Mouse (Mus musculus) C2C12 (cell line): ENCODE measurements around the gene Gadl1. TPM values are rescaled to one million over a fixed set of nuclear protein-coding genes. Genes with fewer than 3 reads are reported as not detected.

Source experiments
- H3K27me3 ChIP-seq: one replicate; pipeline ENCODE4 v1.6.1; 2011; ENCODE audit not compliant: control insufficient read depth, insufficient read depth, insufficient read length
- H3K36me3 ChIP-seq: one replicate; pipeline ENCODE4 v1.6.1; 2011; ENCODE audit not compliant: control insufficient read depth, insufficient read depth
- H3K4me3 ChIP-seq: one replicate; pipeline ENCODE4 v1.5.1; 2011; ENCODE audit warnings: mild to moderate bottlenecking, control low read depth; ENCODE audit not compliant: poor library complexity, insufficient read depth, severe bottlenecking
- H3K79me2 ChIP-seq: one replicate; pipeline ENCODE4 v1.6.1; 2011; ENCODE audit not compliant: control insufficient read depth, insufficient read depth
- H3K79me3 ChIP-seq: one replicate; pipeline ENCODE4 v1.6.1; 2011; ENCODE audit warnings: low read depth, control low read depth
- H3ac ChIP-seq: one replicate; pipeline ENCODE3; 2011; ENCODE audit warnings: low read depth; ENCODE audit not compliant: control insufficient read depth, insufficient read length
- CEBPB ChIP-seq: IDR thresholded peaks from one replicate; pipeline ENCODE4 v1.6.1; 2011; ENCODE audit warnings: low read depth, mild to moderate bottlenecking, control low read depth, moderate library complexity
- CTCF ChIP-seq: IDR thresholded peaks from one replicate; pipeline ENCODE4 v1.5.1; 2011; ENCODE audit not compliant: control insufficient read depth, insufficient read depth, insufficient read length
- FOSL1 ChIP-seq: IDR thresholded peaks from one replicate; pipeline ENCODE4 v1.8.0; 2011; ENCODE audit warnings: mild to moderate bottlenecking, low read length; ENCODE audit not compliant: poor library complexity, insufficient read depth, severe bottlenecking
- MAX ChIP-seq: IDR thresholded peaks from one replicate; pipeline ENCODE4 v1.6.1; 2011; ENCODE audit warnings: mild to moderate bottlenecking, control low read depth
- MYOD1 ChIP-seq: IDR thresholded peaks from one replicate; pipeline ENCODE4 v1.6.1; 2011; ENCODE audit warnings: low read depth; ENCODE audit not compliant: control insufficient read depth, insufficient read length
- MYOG ChIP-seq: IDR thresholded peaks from one replicate; pipeline ENCODE4 v1.6.1; 2011; ENCODE audit not compliant: control insufficient read depth, insufficient read length; ENCODE audit errors: extremely low read depth
- USF1 ChIP-seq: IDR thresholded peaks from one replicate; pipeline ENCODE4 v1.6.1; 2011; ENCODE audit warnings: low read depth, mild to moderate bottlenecking, control low read depth, moderate library complexity
- polyA plus RNA-seq: library from polyadenylated mRNA; unstranded; fragments of >200 nt; fragmentation: generic; extraction: Trizol; gene quantifications from one replicate; pipeline ENCODE4 v1.2.1, GENCODE M21; 2012; ENCODE audit warnings: missing spikeins

The Gadl1 gene
- polyA plus RNA-seq, 1 experiment = 0.89 TPM

DNA sequence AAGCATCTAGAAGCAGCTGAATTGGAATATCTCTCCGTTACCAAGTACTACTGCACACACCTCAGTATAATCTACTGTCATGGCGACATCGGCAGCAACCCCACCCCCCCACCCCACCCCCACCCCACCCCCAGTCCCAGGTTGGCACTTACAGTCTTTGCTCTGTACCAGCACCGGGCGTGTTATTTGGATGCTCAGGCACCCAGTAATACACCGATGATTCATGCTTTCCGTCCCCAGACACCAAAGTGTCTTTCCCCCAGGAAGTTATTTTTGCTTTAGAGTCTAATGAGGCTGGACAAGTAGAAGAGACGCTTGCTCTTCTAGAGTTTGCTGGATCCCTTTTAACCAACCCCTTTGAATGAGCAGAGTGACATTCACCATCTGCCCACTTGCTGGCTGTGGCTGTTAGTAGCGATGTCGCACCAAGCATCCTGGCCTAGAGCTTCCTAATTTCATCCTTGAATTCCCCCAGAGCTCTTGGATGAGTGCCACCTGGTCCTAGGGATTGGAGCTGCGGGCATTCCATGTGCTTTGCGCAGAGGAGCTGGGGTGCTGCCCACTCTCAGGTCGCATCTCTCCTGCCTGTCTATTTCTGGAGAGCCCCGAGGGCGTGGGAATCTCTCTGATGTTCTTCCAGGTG is 68.5 kb downstream of the Gadl1 start:
- H3ac ChIP-seq = no peak overlapping the region
- H3K79me3 ChIP-seq = no peaks in the 10 kb centered on the region
- H3K4me3 ChIP-seq = no peak overlapping the region
- TF ChIP-seq CEBPB (no peak), MYOG (no peak), MYOD1 (no peak), FOSL1 (no peak), CTCF (no peak), USF1 (no peak), MAX (no peak)
- no peaks in the 10 kb centered on the region for H3K27me3 ChIP-seq
- H3K36me3 ChIP-seq = no peaks in the 10 kb centered on the region
- no peaks in the 10 kb centered on the region for H3K79me2 ChIP-seq

DNA sequence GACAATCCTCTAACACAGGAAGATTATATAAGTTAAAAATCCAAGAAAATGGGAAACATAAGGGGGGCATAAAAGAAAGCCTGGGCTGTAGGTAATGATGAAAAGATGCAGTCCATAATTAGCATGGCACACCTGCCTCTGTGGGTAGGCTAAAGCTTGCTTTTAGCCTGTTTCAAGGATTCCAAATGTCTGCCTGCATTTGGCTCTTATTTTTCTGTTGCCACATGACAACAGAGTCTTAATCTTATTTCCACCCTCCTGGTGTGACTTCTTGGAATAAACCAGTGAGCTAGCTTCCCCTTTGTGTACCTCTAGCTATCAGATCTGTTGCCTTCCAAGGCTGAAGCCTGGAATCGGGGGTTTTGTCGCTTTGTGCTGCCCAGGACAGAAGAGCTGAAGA is 69.2 kb downstream of the Gadl1 start:
- Histone ChIP-seq H3K79me2 (no peaks in the 10 kb centered on the region), H3K27me3 (no peaks in the 10 kb centered on the region), H3K36me3 (no peaks in the 10 kb centered on the region), H3K4me3 (no peak overlapping the region), H3K79me3 (no peaks in the 10 kb centered on the region), H3ac (no peak overlapping the region)
- TF ChIP-seq CEBPB (no peak), USF1 (no peak), MYOG (no peak), MYOD1 (no peak), CTCF (no peak), FOSL1 (no peak), MAX (no peak)

DNA sequence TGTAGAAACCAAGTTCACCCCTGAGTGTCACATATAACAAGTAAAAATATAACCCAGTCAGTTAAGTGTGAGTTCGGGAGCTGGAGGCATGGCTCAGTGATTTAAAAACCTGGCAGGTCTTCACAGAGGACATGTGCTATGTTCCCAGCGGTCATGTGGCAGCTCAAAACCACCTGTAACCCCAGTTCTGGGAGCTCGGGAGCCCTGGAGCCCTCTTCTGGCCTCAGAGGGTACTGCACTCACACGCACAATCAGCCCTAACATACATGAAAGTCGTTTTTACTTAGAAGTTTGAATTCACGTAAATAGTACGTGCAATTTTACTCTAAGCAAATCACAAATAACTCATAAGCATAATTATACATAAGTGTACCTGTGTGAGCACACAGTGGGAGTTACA is 81.4 kb downstream of the Gadl1 start:
- no peak overlapping the region for H3K4me3 ChIP-seq
- TF ChIP-seq MAX = no peak
- no peaks in the 10 kb centered on the region for H3K27me3 ChIP-seq
- no peaks in the 10 kb centered on the region for H3K79me2 ChIP-seq
- no peaks in the 10 kb centered on the region for H3K79me3 ChIP-seq
- no peaks in the 10 kb centered on the region for H3K36me3 ChIP-seq
- H3ac ChIP-seq = no peak overlapping the region

DNA sequence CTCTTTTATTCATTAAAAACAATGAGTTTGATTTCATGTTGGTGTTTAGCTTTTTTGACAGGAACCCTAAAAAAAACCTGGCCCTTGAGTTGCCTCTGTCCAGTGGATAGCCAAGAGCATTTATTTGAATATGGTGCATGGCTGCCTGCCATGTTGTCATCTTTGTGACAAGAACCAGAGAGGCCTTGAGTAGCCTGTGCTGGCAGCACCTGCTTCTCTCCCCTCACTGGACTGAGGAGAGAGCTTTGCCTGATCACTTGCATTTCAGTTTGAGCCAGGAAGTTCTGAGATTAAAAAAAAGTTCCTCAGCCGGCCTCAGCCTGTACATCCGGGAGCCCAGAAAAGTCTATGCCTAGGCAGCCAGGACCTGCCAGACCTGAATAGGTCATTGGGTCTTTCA is 85.5 kb downstream of the Gadl1 start:
- Histone ChIP-seq H3K27me3 (no peaks in the 10 kb centered on the region), H3K36me3 (no peaks in the 10 kb centered on the region), H3ac (no peak overlapping the region), H3K79me3 (no peaks in the 10 kb centered on the region), H3K4me3 (no peak overlapping the region), H3K79me2 (no peaks in the 10 kb centered on the region)
- no peak for TF ChIP-seq USF1
- no peak for TF ChIP-seq MYOG
- no peak for TF ChIP-seq CTCF
- no peak for TF ChIP-seq MAX
- TF ChIP-seq FOSL1 = no peak
- no peak for TF ChIP-seq MYOD1
- no peak for TF ChIP-seq CEBPB

DNA sequence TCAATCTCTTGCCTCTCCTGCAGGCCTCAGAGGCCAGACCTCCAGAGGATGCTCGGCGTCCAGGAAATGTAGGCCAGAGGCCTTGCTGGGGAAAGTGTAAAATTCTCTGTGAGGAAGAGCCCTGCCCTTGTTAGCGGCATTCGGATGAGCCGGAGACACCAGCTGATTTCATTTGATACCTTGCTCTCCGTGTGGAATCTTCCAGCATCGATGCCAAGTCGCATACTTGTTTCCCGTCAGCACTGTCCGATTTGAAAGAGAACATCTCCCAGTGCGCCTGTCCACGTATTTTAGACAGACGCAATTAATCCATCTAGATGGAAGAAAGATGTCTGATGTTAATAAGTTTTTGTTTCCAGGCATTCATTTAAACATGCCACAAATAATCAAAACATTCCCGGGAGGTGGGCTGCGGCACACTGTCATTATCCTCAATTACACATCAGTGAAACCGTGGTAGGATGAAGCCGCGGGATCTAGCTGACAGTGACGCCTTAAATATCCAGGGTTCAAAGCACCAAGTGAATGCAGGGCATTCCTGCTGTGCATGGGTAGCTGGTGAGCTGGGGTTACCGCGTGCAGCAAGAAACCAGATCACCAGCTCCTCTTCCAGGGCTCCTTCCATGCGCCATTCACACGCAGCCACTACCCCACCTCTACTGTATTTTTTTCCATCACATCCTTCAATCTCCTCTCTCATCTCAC is 86.8 kb downstream of the Gadl1 start:
- Histone ChIP-seq H3ac (no peak overlapping the region), H3K27me3 (no peaks in the 10 kb centered on the region), H3K4me3 (no peak overlapping the region), H3K36me3 (no peaks in the 10 kb centered on the region), H3K79me3 (no peaks in the 10 kb centered on the region), H3K79me2 (no peaks in the 10 kb centered on the region)
- TF ChIP-seq MAX = no peak
- TF ChIP-seq MYOG = no peak
- TF ChIP-seq CEBPB = no peak
- TF ChIP-seq MYOD1 = no peak
- TF ChIP-seq CTCF = no peak
- no peak for TF ChIP-seq FOSL1
- no peak for TF ChIP-seq USF1

DNA sequence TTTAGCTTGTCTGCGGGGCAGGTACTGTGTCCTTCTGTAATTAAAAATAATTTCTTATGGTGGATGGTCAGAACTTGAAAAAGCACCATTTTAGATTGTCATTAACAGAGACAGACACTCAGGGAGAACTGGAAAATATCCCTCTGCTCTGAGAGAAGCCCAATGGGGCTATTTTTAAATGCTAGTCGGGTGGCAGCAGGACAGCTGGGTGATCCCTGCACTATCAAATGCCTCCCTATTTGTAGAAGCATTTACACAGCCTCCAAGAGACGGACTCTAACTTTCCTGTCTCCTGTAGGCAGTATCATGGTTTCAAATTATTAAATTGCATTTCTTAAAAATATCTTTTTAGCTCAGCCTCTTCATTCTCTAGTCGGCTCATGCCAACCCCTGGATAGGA is 89.1 kb downstream of the Gadl1 start:
- Histone ChIP-seq H3K79me3 (no peaks in the 10 kb centered on the region), H3K27me3 (no peaks in the 10 kb centered on the region), H3K4me3 (no peak overlapping the region), H3K36me3 (no peaks in the 10 kb centered on the region), H3ac (no peak overlapping the region), H3K79me2 (no peaks in the 10 kb centered on the region)
- TF ChIP-seq USF1 (no peak), MAX (no peak), CEBPB (no peak), CTCF (no peak), MYOG (no peak), MYOD1 (no peak), FOSL1 (no peak)
